Mouse (Mus musculus) ES-E14 (cell line): ENCODE measurements around the gene Pnp2. TPM values are rescaled to one million over a fixed set of nuclear protein-coding genes. Genes with fewer than 3 reads are reported as not detected.
"Not testable (repeated sequence)": the region's sequence is repeated elsewhere in the genome, so short reads cannot be mapped to it uniquely, and the experiment has no call there.

Experiments used
- DNase-seq: peaks from one replicate; pipeline ENCODE4 v3.0.0-alpha.2; 2013; ENCODE audit warnings: low read depth, low spot score
- H3K27ac ChIP-seq: 2 replicates; pipeline ENCODE4 v1.5.1; 2012; ENCODE audit warnings: low read depth, mild to moderate bottlenecking, low read length, moderate library complexity, mixed read lengths; ENCODE audit not compliant: poor library complexity, insufficient read depth, severe bottlenecking
- H3K36me3 ChIP-seq: 2 replicates; pipeline ENCODE4 v1.6.1; 2012; ENCODE audit warnings: mild to moderate bottlenecking, low read length, moderate library complexity, mixed read lengths; ENCODE audit not compliant: control insufficient read depth, poor library complexity, insufficient read depth, severe bottlenecking
- H3K4me1 ChIP-seq, 2 experiments: fragments of 150-350 bp in 1 of 2; sonication (generic) in 1 of 2; 2 replicates each; pipeline ENCODE4 v1.6.1; 2012; ENCODE audit warnings: low read length in 2 of 2, mild to moderate bottlenecking in 1 of 2, mixed read lengths in 1 of 2; ENCODE audit not compliant: control insufficient read depth in 2 of 2, insufficient read depth in 2 of 2, poor library complexity in 1 of 2
- H3K4me3 ChIP-seq, 2 experiments: fragments of 150-350 bp in 1 of 2; sonication (generic) in 1 of 2; 2 replicates each; pipeline ENCODE4 v1.5.1; 2012; ENCODE audit warnings: low read length in 2 of 2, low read depth in 1 of 2, mild to moderate bottlenecking in 1 of 2, mixed read lengths in 1 of 2; ENCODE audit not compliant: insufficient read depth in 1 of 2, poor library complexity in 1 of 2, severe bottlenecking in 1 of 2
- H3K9ac ChIP-seq: 2 replicates; pipeline ENCODE4 v1.6.1; 2012; ENCODE audit warnings: low read depth, mild to moderate bottlenecking, low read length, mixed read lengths; ENCODE audit not compliant: poor library complexity, insufficient read depth, severe bottlenecking
- H3K9me3 ChIP-seq: fragments of 150-350 bp; sonication (generic); 2 replicates; pipeline ENCODE4 v1.6.1; 2012; ENCODE audit warnings: low read depth, mild to moderate bottlenecking, low read length; ENCODE audit not compliant: control insufficient read depth, insufficient read depth
- CHD2 ChIP-seq: IDR thresholded peaks from 2 replicates; pipeline ENCODE4 v1.6.1; 2014; ENCODE audit warnings: mild to moderate bottlenecking, low read depth, low read length, inconsistent platforms
- HCFC1 ChIP-seq: IDR thresholded peaks from 2 replicates; pipeline ENCODE4 v1.6.1; 2012; ENCODE audit warnings: low read length, inconsistent platforms, borderline replicate concordance; ENCODE audit not compliant: insufficient read depth
- MAFK ChIP-seq: IDR thresholded peaks from 2 replicates; pipeline ENCODE4 v1.6.1; 2014; ENCODE audit warnings: mild to moderate bottlenecking, low read depth, low read length, inconsistent platforms; ENCODE audit not compliant: insufficient read depth
- ZC3H11A ChIP-seq: IDR thresholded peaks from 2 replicates; pipeline ENCODE4 v1.6.1; 2012; ENCODE audit warnings: low read depth, mild to moderate bottlenecking, inconsistent platforms, low read length, borderline replicate concordance
- ZNF384 ChIP-seq: IDR thresholded peaks from 2 replicates; pipeline ENCODE4 v1.6.1; 2012; ENCODE audit warnings: low read depth, low read length, inconsistent platforms
- in situ Hi-C, 2 experiments: fragments of 600-800 bp; cut with MboI; formaldehyde crosslinking; loops; one replicate each; pipeline ENCODE4 v1.15.1; 2025; ENCODE audit warnings: low sequenced_read_pairs in 2 of 2, inconsistent platforms in 1 of 2; ENCODE audit not compliant: unreplicated experiment in 2 of 2
- total RNA-seq: library from RNA; depleted of rRNA; stranded (reverse); fragments of 300-350 nt; gene quantifications from 2 replicates; pipeline ENCODE4 v1.2.3, GENCODE M21; 2012

Pnp2 gene
- total RNA-seq, 1 experiment: 1.1 TPM

DNA sequence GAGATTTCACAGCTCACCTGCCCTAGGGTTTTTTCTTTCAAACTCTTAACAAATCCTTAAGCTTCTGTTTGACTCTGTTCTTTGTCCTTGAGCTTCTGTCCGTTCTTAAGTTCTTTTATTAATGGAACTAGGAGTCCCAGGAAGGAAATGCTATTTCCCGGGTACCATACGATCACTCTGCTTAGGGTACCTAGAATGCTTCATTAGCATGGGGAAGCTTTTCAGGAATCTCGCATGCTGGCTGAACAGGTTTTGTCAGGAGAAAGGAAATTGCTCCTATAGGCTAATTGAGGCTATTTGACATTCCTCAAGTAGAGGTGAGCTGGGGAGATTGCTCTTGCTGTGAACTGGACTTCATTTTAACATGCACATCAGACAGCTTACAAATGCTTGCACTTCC is 17.9 kb downstream of the Pnp2 start:
- Histone ChIP-seq H3K27ac (peak overlapping the region; percentile 57; the same call in 1 of the 2 replicates), H3K9me3 (no peaks in the 10 kb centered on the region), H3K9ac (no peak overlapping the region), H3K4me3 (no peak overlapping the region), H3K4me1 (peaks cover 4 to 11% of the 10 kb centered on the region in 2 experiments; a peak in 2 of 4 replicates), H3K36me3 (no peaks in the 10 kb centered on the region)
- in situ Hi-C loops: no loop called here
- no peak for TF ChIP-seq CHD2
- TF ChIP-seq MAFK: no peak
- TF ChIP-seq ZC3H11A: no peak
- TF ChIP-seq HCFC1: no peak
- DNase-seq: no peak

DNA sequence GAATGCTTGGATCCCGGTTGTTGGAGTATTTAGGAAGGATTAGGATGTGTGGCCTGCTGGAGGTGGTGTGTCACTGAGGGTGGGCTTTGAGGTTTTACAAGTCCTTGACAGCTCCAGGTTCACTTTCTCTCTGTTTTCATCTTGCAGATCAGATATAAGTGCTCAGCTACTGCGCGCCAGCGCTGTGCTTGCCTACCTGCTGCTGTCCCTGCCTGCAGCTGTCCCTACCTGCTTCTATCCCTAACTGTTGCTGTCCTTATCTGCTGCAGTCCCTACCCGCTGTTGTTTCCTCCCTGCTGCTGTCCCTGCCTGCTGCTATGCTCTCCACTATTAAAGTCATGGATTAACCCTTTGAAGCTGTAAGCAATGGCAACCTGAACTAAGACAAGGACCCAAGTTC is 19.2 kb downstream of the Pnp2 start:
- H3K9ac ChIP-seq: no peak overlapping the region
- DNase-seq: no peak
- in situ Hi-C loops: no loop called here

DNA sequence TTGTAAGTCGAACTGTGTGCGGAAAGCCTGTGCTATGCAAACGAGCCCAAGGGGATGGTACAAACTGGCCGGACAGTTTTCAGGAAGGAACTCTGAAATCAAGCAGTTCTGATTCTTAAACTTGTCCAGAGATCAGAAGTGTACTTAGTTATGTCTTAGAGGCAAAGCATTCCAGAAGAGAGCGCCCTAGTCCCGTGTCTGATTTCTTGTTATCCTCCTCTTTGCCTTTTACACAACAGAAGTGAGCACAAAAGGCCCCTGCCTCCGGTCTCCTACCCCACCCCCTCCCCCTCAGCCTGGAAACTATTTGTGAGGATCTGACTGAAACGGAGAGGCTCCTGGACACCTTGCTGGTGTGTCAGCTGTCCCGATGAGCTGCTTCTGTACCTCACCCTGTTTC is 20.9 kb downstream of the Pnp2 start:
- Histone ChIP-seq H3K4me1 (peaks cover 5 to 20% of the 10 kb centered on the region in 2 experiments), H3K27ac (no peak overlapping the region), H3K4me3 (no peak overlapping the region), H3K9ac (no peak overlapping the region), H3K9me3 (no peaks in the 10 kb centered on the region), H3K36me3 (no peaks in the 10 kb centered on the region)
- TF ChIP-seq MAFK (no peak), ZC3H11A (no peak), CHD2 (no peak), HCFC1 (no peak), ZNF384 (no peak)
- in situ Hi-C loops: no loop called here
- no peak for DNase-seq

More for the DNA sequence above, 19.2 kb downstream of the Pnp2 start:
- peaks cover 5 to 19% of the 10 kb centered on the region in 2 experiments; a peak in 3 of 4 replicates for H3K4me1 ChIP-seq
- no peaks in the 10 kb centered on the region for H3K36me3 ChIP-seq
- H3K4me3 ChIP-seq: no peak overlapping the region
- TF ChIP-seq HCFC1 (no peak), ZNF384 (no peak), MAFK (no peak), CHD2 (no peak), ZC3H11A (no peak)
- no peaks in the 10 kb centered on the region for H3K9me3 ChIP-seq
- H3K27ac ChIP-seq: no peak overlapping the region

DNA sequence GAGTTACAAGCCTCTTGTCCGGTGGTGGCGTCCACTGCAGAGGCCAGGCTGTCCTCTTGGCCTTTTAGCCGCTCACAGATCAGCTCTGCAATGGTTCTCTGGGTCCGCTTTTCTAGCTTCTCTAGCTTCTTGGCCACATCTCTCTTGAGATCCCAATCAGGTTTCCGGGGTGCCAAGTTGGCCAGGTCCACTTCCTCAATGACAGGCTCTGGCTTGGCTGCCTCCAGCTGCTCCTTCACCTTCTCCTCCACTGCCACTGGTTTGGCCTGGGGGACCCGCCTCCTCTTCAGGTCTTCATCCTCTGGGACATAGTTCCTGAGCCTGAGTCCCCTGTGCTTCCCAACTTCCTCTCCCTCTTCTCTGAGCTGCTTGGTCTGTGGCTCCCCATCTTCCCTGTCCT is 22.7 kb downstream of the Pnp2 start:
- DNase-seq, H3K9ac ChIP-seq, H3K4me3 ChIP-seq, H3K9me3 ChIP-seq, H3K27ac ChIP-seq, in situ Hi-C loops, H3K36me3 ChIP-seq: not testable (repeated sequence)
- H3K4me1 ChIP-seq: peaks cover 9 to 16% of the 10 kb centered on the region in 2 experiments

DNA sequence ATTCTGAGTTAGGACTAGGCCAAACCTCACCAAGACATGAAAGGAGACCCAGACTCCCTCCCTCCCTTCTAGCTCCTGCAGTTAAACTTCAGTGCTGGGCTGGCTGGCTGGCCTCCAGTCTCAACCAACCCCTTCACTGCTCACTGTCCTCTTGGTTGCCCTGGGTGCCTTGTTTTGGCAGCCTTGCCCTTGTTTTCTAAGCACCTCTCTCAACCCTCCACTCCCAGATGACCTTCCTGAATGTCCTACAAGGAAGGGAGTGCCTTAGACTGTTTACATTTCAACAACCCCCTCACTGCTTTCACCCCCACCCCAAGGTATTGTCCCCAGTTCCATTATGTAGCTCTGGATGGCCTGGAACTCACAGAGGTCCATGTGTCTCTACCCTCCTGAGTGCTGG is 23.8 kb downstream of the Pnp2 start:
- in situ Hi-C loops: no loop called here
- TF ChIP-seq ZC3H11A (no peak), CHD2 (no peak), HCFC1 (no peak), ZNF384 (no peak), MAFK (no peak)
- H3K9ac ChIP-seq: peak overlapping the region; percentile 32; the same call in 1 of the 2 replicates
- no peak overlapping the region for H3K4me3 ChIP-seq
- H3K27ac ChIP-seq: peak overlapping the region; percentile 86
- no peaks in the 10 kb centered on the region for H3K36me3 ChIP-seq
- DNase-seq: no peak
- H3K4me1 ChIP-seq: peaks cover 9 to 16% of the 10 kb centered on the region in 2 experiments
- H3K9me3 ChIP-seq: no peaks in the 10 kb centered on the region
